7 mouse cellular contexts compared by ENCODE assay signal in genomic region chr5:107901014-107901615, GRCm38 (mm10). TPM values are rescaled to one million over a fixed set of nuclear protein-coding genes. Genes with fewer than 3 reads are reported as not detected.
DNase-seq lines count a peak whose midpoint lies in the region; ATAC-seq and TF ChIP-seq lines count a peak whose summit lies in the region.

No protein-coding gene starts in this region.

- H3K79me2 ChIP-seq in liver, adult 2 months (ENCODE audit: control insufficient read depth, insufficient read depth, low read length), result peaks cover 9% of the 10 kb centered on the region; the same call in 1 of the 2 replicates

- no peaks in the 10 kb centered on the region for H3K4me1 ChIP-seq in liver, adult 2 months (ENCODE audit: control insufficient read depth, insufficient read depth, low read length)
- peaks cover 14% of the 10 kb centered on the region for H3K4me1 ChIP-seq in forebrain, embryonic 10.5 days
- H3K4me1 ChIP-seq in liver, embryonic 11.5 days (replicated peaks; ENCODE audit: control insufficient read depth, insufficient read depth, low read length), result peaks cover 7% of the 10 kb centered on the region
- H3K4me1 ChIP-seq in small intestine, adult 2 months (ENCODE audit: control insufficient read depth, insufficient read depth, insufficient read length, low read length), result no peaks in the 10 kb centered on the region

- peak overlapping the region; percentile 46 for H3K27ac ChIP-seq in liver, adult 2 months (replicated peaks; ENCODE audit: insufficient read depth, low read depth, low read length)
- peak overlapping the region; percentile 98 for H3K27ac ChIP-seq in forebrain, embryonic 10.5 days
- peak overlapping the region; percentile 89 for H3K27ac ChIP-seq in liver, embryonic 11.5 days (ENCODE audit: low read depth, low read length)
- H3K27ac ChIP-seq in small intestine, adult 2 months (ENCODE audit: insufficient read depth, low read depth, low read length), result 0 out of 2 replicates have a peak overlapping the region, but pooled peaks have one; percentile 14

- DNase-seq in liver, adult 2 months (ENCODE audit: extremely low read depth, low read depth, low spot score), result peak; percentile 48
- DNase-seq in liver (no peak), NIH3T3 (ENCODE audit: low read depth) (peak; percentile 46)
- no peak for DNase-seq in forebrain, embryonic 10.5 days (ENCODE audit: extremely low spot score, low spot score)
- no peak for DNase-seq in liver, embryonic 11.5 days (ENCODE audit: low spot score)
- DNase-seq in retina, postnatal 1 day, result no peak

- H3K4me3 ChIP-seq in liver, adult 2 months (ENCODE audit: insufficient read depth, low read depth, low read length), result peak overlapping the region; percentile 77
- peak overlapping the region; percentile 75 for H3K4me3 ChIP-seq in forebrain, embryonic 10.5 days
- H3K4me3 ChIP-seq in liver, embryonic 11.5 days (ENCODE audit: low read depth, low read length), result peak overlapping the region; percentile 99
- H3K4me3 ChIP-seq in small intestine, adult 2 months (ENCODE audit: low read depth, low read length), result peak overlapping the region; percentile 90

- no peak for TF ChIP-seq CTCF in liver, adult 2 months (IDR thresholded peaks at IDR 0.05; ENCODE audit: low read depth, low read length)
- TF ChIP-seq CTCF in small intestine, adult 2 months (IDR thresholded peaks at IDR 0.05; ENCODE audit: extremely low read depth, insufficient read length, insufficient replicate concordance, low read depth, low read length), result no peak

- H3K4me2 ChIP-seq in liver, embryonic 11.5 days, result peak overlapping the region; percentile 63

- peak; percentile 21 for ATAC-seq in liver, embryonic 11.5 days (replicated peaks; ENCODE audit: low FRiP score)

- TF ChIP-seq POLR2A in liver, adult 2 months (IDR thresholded peaks at IDR 0.05; ENCODE audit: extremely low read depth, insufficient read depth, low read length), result no peak
- no peak for TF ChIP-seq POLR2A in small intestine, adult 2 months (IDR thresholded peaks at IDR 0.05; ENCODE audit: low read depth, low read length)

- no peaks in the 10 kb centered on the region for H3K9me3 ChIP-seq in forebrain, embryonic 10.5 days
- no peaks in the 10 kb centered on the region for H3K9me3 ChIP-seq in liver, embryonic 11.5 days (ENCODE audit: control insufficient read depth, low read length)

- peak overlapping the region; percentile 79 for H3K9ac ChIP-seq in liver, adult 2 months (ENCODE audit: low read depth, low read length)
- peak overlapping the region; percentile 99 for H3K9ac ChIP-seq in liver, embryonic 11.5 days (ENCODE audit: low read depth, low read length)

- H3K27me3 ChIP-seq in liver, adult 2 months (ENCODE audit: control insufficient read depth, insufficient read depth, low read length), result no peaks in the 10 kb centered on the region
- H3K27me3 ChIP-seq in forebrain, embryonic 10.5 days (ENCODE audit: poor library complexity, severe bottlenecking), result no peaks in the 10 kb centered on the region
- no peaks in the 10 kb centered on the region for H3K27me3 ChIP-seq in liver, embryonic 11.5 days (replicated peaks; ENCODE audit: control insufficient read depth, insufficient read depth, low read length)
- no peaks in the 10 kb centered on the region for H3K27me3 ChIP-seq in small intestine, adult 2 months (ENCODE audit: control insufficient read depth, insufficient read depth, low read length)

- peaks cover 34% of the 10 kb centered on the region for H3K36me3 ChIP-seq in liver, adult 2 months (ENCODE audit: control insufficient read depth, insufficient read depth, low read length)
- peaks cover 45% of the 10 kb centered on the region for H3K36me3 ChIP-seq in forebrain, embryonic 10.5 days (replicated peaks)
- peaks cover 31% of the 10 kb centered on the region for H3K36me3 ChIP-seq in liver, embryonic 11.5 days (ENCODE audit: control insufficient read depth, insufficient read depth, low read length)
- peaks cover 35% of the 10 kb centered on the region for H3K36me3 ChIP-seq in small intestine, adult 2 months (ENCODE audit: control insufficient read depth, insufficient read depth, low read length)

- under 1% methylated on average over 23 of the region's 23 CpGs for WGBS in liver, adult 2 months
- WGBS in forebrain, embryonic 10.5 days, result under 1% methylated on average over 23 of the region's 23 CpGs
- WGBS in liver, embryonic 11.5 days, result under 1% methylated on average over 23 of the region's 23 CpGs
- WGBS in small intestine, adult 2 months, result under 1% methylated on average over 23 of the region's 23 CpGs

RNA-seq across cellular contexts. Expression of gene Rpl5, which starts 0.8 kb away (rescaled TPM):
- 103 and 148 TPM in 2 replicates for total RNA-seq in liver, adult 2 months (2014; rRNA removed)
- 5.9 and 12.7 TPM in 2 replicates for polyA plus RNA-seq in liver, adult 2 months (2012; rRNA removed)
- polyA plus RNA-seq in forebrain, embryonic 10.5 days (2016; fragmentation: Nextera tagmentation; extraction: Ambion mirVana), result 96.2 and 103 TPM in 2 replicates
- 102 and 105 TPM in 2 replicates for polyA plus RNA-seq in liver, embryonic 11.5 days (2014; fragmentation: Nextera tagmentation; extraction: Ambion mirVana)
- polyA plus RNA-seq in small intestine, adult 2 months (2012; rRNA removed), result 34.3 and 62.3 TPM in 2 replicates

RNA-seq across cellular contexts. Expression of gene Evi5, which starts 26.2 kb away (rescaled TPM):
- total RNA-seq in liver, adult 2 months (2014; rRNA removed), result 118 and 136 TPM in 2 replicates
- polyA plus RNA-seq in liver, adult 2 months (2012; rRNA removed), result 29.0 and 35.1 TPM in 2 replicates
- polyA plus RNA-seq in forebrain, embryonic 10.5 days (2016; fragmentation: Nextera tagmentation; extraction: Ambion mirVana), result 48.0 and 49.6 TPM in 2 replicates
- 42.3 and 48.3 TPM in 2 replicates for polyA plus RNA-seq in liver, embryonic 11.5 days (2014; fragmentation: Nextera tagmentation; extraction: Ambion mirVana)
- polyA plus RNA-seq in small intestine, adult 2 months (2012; rRNA removed), result 4.6 and 8.1 TPM in 2 replicates

Comparison
In these comparisons a context has a peak if more than half of its experiments do, and no peak if none do; other contexts are left out.
1. DNase-seq: peak in liver, adult 2 months (single experiment) and NIH3T3 (single experiment); none in liver (single experiment), forebrain, embryonic 10.5 days (single experiment), liver, embryonic 11.5 days (single experiment) and retina, postnatal 1 day (single experiment).
2. H3K27ac ChIP-seq: peak in every context shown above with its lines; median percentile 98 in forebrain, embryonic 10.5 days; 89 in liver, embryonic 11.5 days; 46 in liver, adult 2 months; 14 in small intestine, adult 2 months.
3. Peak in every context shown above with its lines, with median percentiles within 50 percentile points of each other: H3K4me3 ChIP-seq.